Mouse (Mus musculus) splenic B cell, adult 2 months (primary cell): ENCODE data around the gene Rom1.
A peak's percentile ranks its signal among the peaks of the same experiment; 100 is the strongest.
"Not testable (repeated sequence)": the region's sequence is repeated elsewhere in the genome, so short reads cannot be mapped to it uniquely, and the experiment has no call there.

Experiments
- DNase-seq: peaks from one replicate; pipeline ENCODE4 v3.0.0-alpha.2; 2011; ENCODE audit warnings: low read depth, low spot score
- H3K27me3 ChIP-seq: 2 replicates; pipeline ENCODE4 v1.6.1; 2012; ENCODE audit warnings: mild to moderate bottlenecking, low read length, moderate library complexity, mixed read lengths; ENCODE audit not compliant: control insufficient read depth, poor library complexity, insufficient read depth, severe bottlenecking
- H3K36me3 ChIP-seq: 2 replicates; pipeline ENCODE4 v1.6.1; 2012; ENCODE audit warnings: mild to moderate bottlenecking, low read length, moderate library complexity, mixed read lengths; ENCODE audit not compliant: control insufficient read depth, poor library complexity, insufficient read depth, severe bottlenecking

Gene Rom1

GRCm38 (mm10) chr19:8929224-8930088 is at the start of gene Rom1, which contains the start of gene Eml3:
Gene Rom1 (minus strand): TSS chr19:8929356.
Gene Eml3 (plus strand): TSS chr19:8929552.
- peaks cover 6% of the 10 kb centered on the region for H3K36me3 ChIP-seq
- DNase-seq = peak; percentile 83
- no peaks in the 10 kb centered on the region for H3K27me3 ChIP-seq

GRCm38 (mm10) chr19:8976535-8976934 is 47.4 kb upstream of the Rom1 start:
- peak; percentile 87 for DNase-seq
- H3K36me3 ChIP-seq = peaks cover 24% of the 10 kb centered on the region; the same call in 1 of the 2 replicates
- H3K27me3 ChIP-seq = no peaks in the 10 kb centered on the region

GRCm38 (mm10) chr19:8975491-8975890 is 46.3 kb upstream of the Rom1 start:
- DNase-seq = no peak
- no peaks in the 10 kb centered on the region for H3K27me3 ChIP-seq
- peaks cover 30% of the 10 kb centered on the region; the same call in 1 of the 2 replicates for H3K36me3 ChIP-seq

- H3K27me3 ChIP-seq = no peaks in the 10 kb centered on the region
These were observed 45.5 kb upstream of the Rom1 start for GRCm38 (mm10) chr19:8974638-8975037.

GRCm38 (mm10) chr19:8972491-8972890 is 43.3 kb upstream of the Rom1 start:
- DNase-seq, H3K27me3 ChIP-seq: not testable (repeated sequence)
- H3K36me3 ChIP-seq = peaks cover 33% of the 10 kb centered on the region

More at GRCm38 (mm10) chr19:8974638-8975037, 45.5 kb upstream of the Rom1 start:
- H3K36me3 ChIP-seq = peaks cover 35% of the 10 kb centered on the region; the same call in 1 of the 2 replicates
- DNase-seq = no peak

DNA sequence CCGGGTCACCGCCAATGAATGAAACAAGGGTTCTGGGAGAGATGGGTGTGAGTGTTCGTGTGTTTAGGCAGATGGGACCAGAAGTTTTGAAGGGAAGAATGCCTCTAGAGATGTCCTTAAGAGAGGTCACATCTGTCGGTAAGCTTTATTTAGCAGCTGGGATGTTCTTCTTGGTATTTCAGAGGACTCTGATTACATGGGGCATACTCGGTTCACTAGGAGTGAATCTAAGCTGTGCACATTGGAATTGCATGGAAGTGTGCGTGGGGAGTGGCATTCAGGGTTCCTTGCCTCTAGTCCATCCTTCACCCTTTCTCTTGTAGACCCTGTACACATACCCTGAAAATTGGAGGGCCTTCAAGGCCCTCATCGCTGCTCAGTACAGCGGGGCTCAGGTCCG is 38.7 kb upstream of the Rom1 start:
- no peak for DNase-seq

DNA sequence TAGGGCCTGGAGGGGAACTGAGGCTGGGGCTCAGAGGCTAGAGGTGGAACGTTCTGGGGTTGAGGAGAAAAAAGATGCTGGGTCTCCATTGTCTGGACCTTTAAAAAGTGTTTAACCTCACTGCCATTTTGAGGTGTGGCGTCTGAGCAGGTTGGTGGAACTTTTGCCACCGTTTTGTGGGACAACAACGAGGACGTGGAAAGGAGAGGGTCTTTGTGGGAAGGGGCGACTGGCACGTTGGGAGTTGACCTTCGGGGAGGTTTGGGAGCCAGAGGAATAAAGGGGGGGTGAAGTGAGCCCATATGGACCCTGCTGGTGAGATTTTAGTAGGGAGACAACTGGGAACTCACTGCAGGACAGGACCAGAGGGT is 38.2 kb upstream of the Rom1 start:
- H3K36me3 ChIP-seq = peaks cover 26% of the 10 kb centered on the region
- no peak for DNase-seq

More for the DNA sequence above, 38.7 kb upstream of the Rom1 start:
- Histone ChIP-seq H3K36me3 (peaks cover 27% of the 10 kb centered on the region), H3K27me3 (no peaks in the 10 kb centered on the region)

DNA sequence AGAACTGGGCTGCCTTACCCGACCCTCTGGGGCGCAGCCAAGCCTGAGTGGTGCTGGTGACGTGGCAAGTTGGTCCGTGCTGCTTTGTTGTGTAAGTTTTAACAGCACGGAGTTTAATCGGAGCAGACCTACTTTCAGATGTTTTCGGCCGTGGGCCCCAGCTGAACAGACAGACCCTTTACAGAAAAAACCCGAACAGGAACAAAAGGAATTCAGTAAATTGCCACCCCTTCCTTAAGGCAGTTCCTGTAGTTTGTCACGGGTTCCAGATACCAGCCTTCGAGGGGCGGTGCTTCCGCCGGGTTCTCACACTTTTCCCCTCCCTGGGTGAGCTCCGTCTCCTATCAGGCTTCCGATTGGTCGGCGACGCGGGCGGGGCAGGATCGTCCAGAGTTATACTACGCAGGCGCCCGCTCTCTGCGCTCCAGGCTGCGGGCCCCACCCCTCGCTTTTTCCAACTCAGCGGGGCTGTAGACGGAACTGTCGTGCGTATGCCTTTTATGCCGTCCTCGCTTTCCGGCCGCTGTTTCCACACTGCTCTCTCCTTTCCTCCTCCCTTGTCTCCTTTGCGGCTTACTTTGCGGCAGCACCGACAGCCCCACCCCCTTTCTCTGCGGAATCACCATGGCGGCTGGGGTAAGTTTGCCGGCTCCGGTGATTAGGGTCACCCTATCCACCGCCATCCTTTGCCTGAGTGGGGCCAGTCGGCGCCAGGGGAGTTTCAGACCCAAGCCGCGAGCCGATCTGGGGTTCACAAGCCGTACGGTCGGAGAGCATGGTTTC is 37.6 kb upstream of the Rom1 start, which contains the start of gene Eef1g:
Gene Eef1g (plus strand): TSS at position 452 of the 783 bp plus-strand sequence.
- DNase-seq = peak; percentile 99
- H3K27me3 ChIP-seq = no peaks in the 10 kb centered on the region
- peaks cover 22% of the 10 kb centered on the region for H3K36me3 ChIP-seq

More for the DNA sequence above, 38.2 kb upstream of the Rom1 start:
- no peaks in the 10 kb centered on the region for H3K27me3 ChIP-seq

- H3K36me3 ChIP-seq = peaks cover 18% of the 10 kb centered on the region
- no peak for DNase-seq
These were observed 37.0 kb upstream of the Rom1 start for GRCm38 (mm10) chr19:8966198-8966589.

GRCm38 (mm10) chr19:8965771-8966170 is 36.6 kb upstream of the Rom1 start:
- Histone ChIP-seq H3K27me3 (no peaks in the 10 kb centered on the region), H3K36me3 (peaks cover 17% of the 10 kb centered on the region)
- DNase-seq = no peak

More at GRCm38 (mm10) chr19:8966198-8966589, 37.0 kb upstream of the Rom1 start:
- no peaks in the 10 kb centered on the region for H3K27me3 ChIP-seq

DNA sequence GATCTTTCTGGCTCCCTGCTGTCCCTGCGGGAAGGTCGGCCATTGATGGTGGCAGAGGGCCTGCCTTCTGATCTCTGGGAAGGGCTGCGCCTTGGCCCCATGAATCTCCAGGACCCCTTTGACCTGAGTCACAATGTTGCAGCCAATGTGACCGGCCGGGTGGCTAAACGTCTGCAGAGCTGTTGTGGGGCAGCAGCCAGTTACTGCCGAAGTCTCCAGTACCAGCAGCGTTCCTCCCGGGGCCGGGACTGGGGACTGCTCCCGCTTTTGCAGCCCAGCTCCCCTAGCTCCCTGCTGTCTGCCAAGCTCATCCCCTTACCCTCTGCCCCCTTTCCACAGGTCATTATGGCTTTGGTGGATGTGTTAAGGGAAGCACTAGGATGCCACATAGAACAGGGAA is 35.9 kb upstream of the Rom1 start:
- no peaks in the 10 kb centered on the region for H3K27me3 ChIP-seq
- peaks cover 16% of the 10 kb centered on the region for H3K36me3 ChIP-seq
- no peak for DNase-seq

DNA sequence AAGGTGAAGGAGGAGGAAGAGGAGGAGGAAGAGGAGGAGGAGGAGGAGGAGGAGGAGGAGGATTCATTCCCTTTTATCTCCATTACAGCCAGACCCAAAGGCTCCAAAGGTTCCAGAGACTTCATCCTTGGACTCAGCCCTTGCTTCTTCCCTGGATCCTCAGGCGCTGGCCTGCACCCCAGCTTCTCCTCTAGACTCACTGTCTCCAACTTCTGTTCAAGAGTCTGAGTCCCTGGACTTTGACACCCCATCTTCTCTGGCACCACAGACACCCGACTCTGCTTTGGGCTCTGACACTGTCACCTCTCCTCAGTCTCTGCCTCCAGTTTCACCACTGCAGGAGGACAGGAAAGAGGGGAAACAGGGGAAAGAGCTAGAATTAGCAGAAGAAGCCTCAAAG is 33.1 kb upstream of the Rom1 start:
- DNase-seq = no peak
- no peaks in the 10 kb centered on the region for H3K27me3 ChIP-seq
- peaks cover 16% of the 10 kb centered on the region for H3K36me3 ChIP-seq

- no peaks in the 10 kb centered on the region for H3K27me3 ChIP-seq
- DNase-seq = peak; percentile 19
- H3K36me3 ChIP-seq = peaks cover 22% of the 10 kb centered on the region
These were observed 25.0 kb upstream of the Rom1 start for GRCm38 (mm10) chr19:8954171-8954570.

DNA sequence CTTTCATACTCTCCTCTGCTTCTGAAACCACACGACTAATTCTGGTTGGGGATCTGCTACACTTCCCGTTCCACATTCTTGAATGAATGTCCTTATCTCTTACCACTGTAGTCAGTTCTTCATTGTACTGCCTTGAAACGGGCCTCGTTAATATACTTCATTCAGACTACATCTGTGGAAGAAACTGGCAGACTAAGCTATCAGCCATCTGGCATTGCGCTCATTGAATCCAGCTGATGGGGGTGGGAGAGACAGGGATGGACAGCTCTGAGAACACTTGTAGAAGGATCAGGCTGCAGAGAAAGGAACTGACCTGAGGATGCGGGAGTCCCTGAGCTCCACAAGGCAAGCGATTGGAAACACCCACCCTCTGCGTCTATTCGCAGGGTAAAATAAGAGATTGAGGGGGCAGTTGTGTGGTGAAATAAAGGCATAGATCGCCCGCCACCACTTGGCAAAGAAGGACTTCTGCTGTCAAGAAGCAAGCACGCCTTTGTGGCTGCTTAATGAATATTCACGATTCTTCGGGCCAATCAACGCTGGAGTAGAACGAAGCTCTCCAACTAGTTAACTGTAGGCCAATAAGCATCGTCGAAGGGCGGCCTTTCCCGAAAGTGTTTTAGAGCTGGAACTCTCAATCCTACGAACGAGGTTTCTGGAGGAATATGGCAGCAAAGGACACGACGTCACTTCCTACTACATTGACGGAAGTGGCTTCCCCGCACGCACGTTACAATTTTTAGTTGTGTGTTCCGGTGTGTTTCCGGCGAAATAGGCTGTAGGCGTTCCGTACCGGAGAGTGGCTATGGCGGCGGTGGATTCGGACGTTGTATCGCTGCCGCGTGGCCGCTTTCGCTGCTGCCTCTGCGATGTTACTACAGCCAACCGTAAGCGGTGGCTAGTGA is 24.2 kb upstream of the Rom1 start, which contains the start of gene Tut1:
Gene Tut1 (plus strand): TSS at position 713 of the 905 bp plus-strand sequence.
- peak; percentile 97 for DNase-seq
- H3K27me3 ChIP-seq = no peaks in the 10 kb centered on the region
- peaks cover 19% of the 10 kb centered on the region for H3K36me3 ChIP-seq
